Mouse (Mus musculus): Measurements from ENCODE around the gene Atcay. TPM values are rescaled to one million over a fixed set of nuclear protein-coding genes. Genes with fewer than 3 reads are reported as not detected.

Atcay gene
- polyA plus RNA-seq, 1 experiment from 2014 or later = 1.5 TPM

- Histone ChIP-seq H3K27ac (ENCODE audit: low read length) (no peak overlapping the region), H3K4me3 (ENCODE audit: low read length) (no peak overlapping the region), H3K36me3 (ENCODE audit: control insufficient read depth, insufficient read depth, low read length) (no peaks in the 10 kb centered on the region), H3K9me3 (ENCODE audit: control insufficient read depth, low read length) (no peaks in the 10 kb centered on the region), H3K4me2 (ENCODE audit: low read depth, low read length) (no peak overlapping the region), H3K4me1 (ENCODE audit: control insufficient read depth, insufficient read depth, low read length) (no peaks in the 10 kb centered on the region), H3K27me3 (replicated peaks; ENCODE audit: control insufficient read depth, insufficient read depth, low read length) (peaks cover 6% of the 10 kb centered on the region), H3K9ac (ENCODE audit: low read depth, low read length) (no peak overlapping the region)
- WGBS = 86% methylated on average over 6 of the region's 6 CpGs
- no peak for ATAC-seq
Observed at GRCm38 (mm10) chr10:81245166-81245565, 14.5 kb upstream of the Atcay start.

GRCm38 (mm10) chr10:81244595-81244994, 14.0 kb upstream of the Atcay start:
- no peak overlapping the region for H3K4me2 ChIP-seq (ENCODE audit: low read depth, low read length)
- H3K4me3 ChIP-seq (ENCODE audit: low read length) = no peak overlapping the region
- peaks cover 11% of the 10 kb centered on the region for H3K27me3 ChIP-seq (replicated peaks; ENCODE audit: control insufficient read depth, insufficient read depth, low read length)
- no peaks in the 10 kb centered on the region for H3K9me3 ChIP-seq (ENCODE audit: control insufficient read depth, low read length)
- WGBS = 11% methylated on average over 17 of the region's 17 CpGs
- H3K27ac ChIP-seq (ENCODE audit: low read length) = no peak overlapping the region
- no peaks in the 10 kb centered on the region for H3K4me1 ChIP-seq (ENCODE audit: control insufficient read depth, insufficient read depth, low read length)
- H3K36me3 ChIP-seq (ENCODE audit: control insufficient read depth, insufficient read depth, low read length) = no peaks in the 10 kb centered on the region
- no peak overlapping the region for H3K9ac ChIP-seq (ENCODE audit: low read depth, low read length)
- peak; percentile 69 for ATAC-seq

GRCm38 (mm10) chr10:81244146-81244545, 13.5 kb upstream of the Atcay start:
- H3K4me2 ChIP-seq (ENCODE audit: low read depth, low read length) = no peak overlapping the region
- no peak; the same call in 1 of the 2 replicates for ATAC-seq

GRCm38 (mm10) chr10:81242021-81242420, 11.4 kb upstream of the Atcay start:
- Histone ChIP-seq H3K9me3 (ENCODE audit: control insufficient read depth, low read length) (no peaks in the 10 kb centered on the region), H3K27me3 (replicated peaks; ENCODE audit: control insufficient read depth, insufficient read depth, low read length) (peaks cover 19% of the 10 kb centered on the region), H3K9ac (ENCODE audit: low read depth, low read length) (no peak overlapping the region), H3K36me3 (ENCODE audit: control insufficient read depth, insufficient read depth, low read length) (no peaks in the 10 kb centered on the region), H3K4me1 (ENCODE audit: control insufficient read depth, insufficient read depth, low read length) (no peaks in the 10 kb centered on the region), H3K4me3 (ENCODE audit: low read length) (no peak overlapping the region), H3K4me2 (ENCODE audit: low read depth, low read length) (no peak overlapping the region), H3K27ac (ENCODE audit: low read length) (no peak overlapping the region)
- WGBS = 90% methylated on average over 16 of the region's 16 CpGs
- ATAC-seq = no peak

More at GRCm38 (mm10) chr10:81244146-81244545, 13.5 kb upstream of the Atcay start:
- no peaks in the 10 kb centered on the region for H3K36me3 ChIP-seq (ENCODE audit: control insufficient read depth, insufficient read depth, low read length)
- peaks cover 14% of the 10 kb centered on the region for H3K27me3 ChIP-seq (replicated peaks; ENCODE audit: control insufficient read depth, insufficient read depth, low read length)
- no peaks in the 10 kb centered on the region for H3K4me1 ChIP-seq (ENCODE audit: control insufficient read depth, insufficient read depth, low read length)
- H3K27ac ChIP-seq (ENCODE audit: low read length) = no peak overlapping the region
- 69% methylated on average over 4 of the region's 4 CpGs for WGBS
- H3K9me3 ChIP-seq (ENCODE audit: control insufficient read depth, low read length) = no peaks in the 10 kb centered on the region
- no peak overlapping the region for H3K4me3 ChIP-seq (ENCODE audit: low read length)
- no peak overlapping the region for H3K9ac ChIP-seq (ENCODE audit: low read depth, low read length)

- 28% methylated on average over 13 of the region's 13 CpGs for WGBS
- Histone ChIP-seq H3K9ac (ENCODE audit: low read depth, low read length) (no peak overlapping the region), H3K4me3 (ENCODE audit: low read length) (no peak overlapping the region)
Observed at GRCm38 (mm10) chr10:81240876-81241275, 10.2 kb upstream of the Atcay start.

GRCm38 (mm10) chr10:81238618-81239017, 8.0 kb upstream of the Atcay start:
- H3K36me3 ChIP-seq (ENCODE audit: control insufficient read depth, insufficient read depth, low read length) = no peaks in the 10 kb centered on the region
- H3K9me3 ChIP-seq (ENCODE audit: control insufficient read depth, low read length) = no peaks in the 10 kb centered on the region
- 84% methylated on average over 2 of the region's 2 CpGs for WGBS
- H3K4me3 ChIP-seq (ENCODE audit: low read length) = no peak overlapping the region
- no peak for ATAC-seq
- no peak overlapping the region for H3K27ac ChIP-seq (ENCODE audit: low read length)
- peaks cover 7% of the 10 kb centered on the region; the same call in 1 of the 2 replicates for H3K4me1 ChIP-seq (ENCODE audit: control insufficient read depth, insufficient read depth, low read length)
- no peak overlapping the region for H3K9ac ChIP-seq (ENCODE audit: low read depth, low read length)
- H3K4me2 ChIP-seq (ENCODE audit: low read depth, low read length) = no peak overlapping the region
- peaks cover 19% of the 10 kb centered on the region for H3K27me3 ChIP-seq (replicated peaks; ENCODE audit: control insufficient read depth, insufficient read depth, low read length)

More at GRCm38 (mm10) chr10:81240876-81241275, 10.2 kb upstream of the Atcay start:
- H3K36me3 ChIP-seq (ENCODE audit: control insufficient read depth, insufficient read depth, low read length) = no peaks in the 10 kb centered on the region
- H3K4me1 ChIP-seq (ENCODE audit: control insufficient read depth, insufficient read depth, low read length) = no peaks in the 10 kb centered on the region
- H3K9me3 ChIP-seq (ENCODE audit: control insufficient read depth, low read length) = no peaks in the 10 kb centered on the region
- no peak overlapping the region for H3K4me2 ChIP-seq (ENCODE audit: low read depth, low read length)
- peaks cover 19% of the 10 kb centered on the region for H3K27me3 ChIP-seq (replicated peaks; ENCODE audit: control insufficient read depth, insufficient read depth, low read length)
- no peak overlapping the region for H3K27ac ChIP-seq (ENCODE audit: low read length)
- no peak for ATAC-seq

- Histone ChIP-seq H3K4me3 (ENCODE audit: low read length) (no peak overlapping the region), H3K4me2 (ENCODE audit: low read depth, low read length) (no peak overlapping the region), H3K27ac (ENCODE audit: low read length) (no peak overlapping the region), H3K27me3 (replicated peaks; ENCODE audit: control insufficient read depth, insufficient read depth, low read length) (peaks cover 18% of the 10 kb centered on the region), H3K9me3 (ENCODE audit: control insufficient read depth, low read length) (no peaks in the 10 kb centered on the region), H3K36me3 (ENCODE audit: control insufficient read depth, insufficient read depth, low read length) (no peaks in the 10 kb centered on the region), H3K9ac (ENCODE audit: low read depth, low read length) (no peak overlapping the region), H3K4me1 (ENCODE audit: control insufficient read depth, insufficient read depth, low read length) (peaks cover 17% of the 10 kb centered on the region)
- WGBS = 86% methylated on average over 12 of the region's 12 CpGs
- ATAC-seq = no peak
Observed at GRCm38 (mm10) chr10:81236471-81237268, 6.0 kb upstream of the Atcay start.

- WGBS = 77% methylated on average over 6 of the region's 6 CpGs
Observed at GRCm38 (mm10) chr10:81234206-81234605, 3.6 kb upstream of the Atcay start.

GRCm38 (mm10) chr10:81233226-81233585, 2.6 kb upstream of the Atcay start:
- H3K4me3 ChIP-seq (ENCODE audit: low read length) = peak overlapping the region; percentile 78
- peak overlapping the region; percentile 77 for H3K27ac ChIP-seq (ENCODE audit: low read length)
- under 1% methylated on average over 28 of the region's 28 CpGs for WGBS
- H3K9me3 ChIP-seq (ENCODE audit: control insufficient read depth, low read length) = no peaks in the 10 kb centered on the region
- peaks cover 15% of the 10 kb centered on the region for H3K27me3 ChIP-seq (replicated peaks; ENCODE audit: control insufficient read depth, insufficient read depth, low read length)
- H3K4me2 ChIP-seq (ENCODE audit: low read depth, low read length) = peak overlapping the region; percentile 79
- no peaks in the 10 kb centered on the region for H3K36me3 ChIP-seq (ENCODE audit: control insufficient read depth, insufficient read depth, low read length)
- H3K4me1 ChIP-seq (ENCODE audit: control insufficient read depth, insufficient read depth, low read length) = peaks cover 24% of the 10 kb centered on the region
- H3K9ac ChIP-seq (ENCODE audit: low read depth, low read length) = peak overlapping the region; percentile 86
- peak; percentile 72; the same call in 1 of the 2 replicates for ATAC-seq

More at GRCm38 (mm10) chr10:81234206-81234605, 3.6 kb upstream of the Atcay start:
- peak overlapping the region; percentile 78; the same call in 1 of the 2 replicates for H3K4me3 ChIP-seq (ENCODE audit: low read length)
- peaks cover 24% of the 10 kb centered on the region for H3K4me1 ChIP-seq (ENCODE audit: control insufficient read depth, insufficient read depth, low read length)
- peaks cover 20% of the 10 kb centered on the region for H3K27me3 ChIP-seq (replicated peaks; ENCODE audit: control insufficient read depth, insufficient read depth, low read length)
- H3K27ac ChIP-seq (ENCODE audit: low read length) = peak overlapping the region; percentile 77
- no peaks in the 10 kb centered on the region for H3K9me3 ChIP-seq (ENCODE audit: control insufficient read depth, low read length)
- H3K4me2 ChIP-seq (ENCODE audit: low read depth, low read length) = peak overlapping the region; percentile 79; the same call in 1 of the 2 replicates
- no peak for ATAC-seq
- H3K36me3 ChIP-seq (ENCODE audit: control insufficient read depth, insufficient read depth, low read length) = no peaks in the 10 kb centered on the region
- H3K9ac ChIP-seq (ENCODE audit: low read depth, low read length) = peak overlapping the region; percentile 86
